Mouse (Mus musculus) lung, postnatal 0 days (tissue): ENCODE data around the gene Nfkb2. TPM values are rescaled to one million over a fixed set of nuclear protein-coding genes. Genes with fewer than 3 reads are reported as not detected.

ENCODE experiments used
- ATAC-seq: fragments of 200-750 bp; cut with Nextera tagmentation; 2 replicates; pipeline ENCODE4 v1.8.0; 2017; ENCODE audit warnings: moderate library complexity
- DNase-seq: peaks from one replicate; pipeline ENCODE4 v3.0.0-alpha.2; 2016; ENCODE audit warnings: low spot score
- H3K27ac ChIP-seq: fragments of 300-500 bp; sonication (generic); 2 replicates; pipeline ENCODE4 v1.5.1; 2014; ENCODE audit warnings: antibody characterized with exemption, mild to moderate bottlenecking, low read length, mixed read lengths
- H3K27me3 ChIP-seq: fragments of 300-500 bp; sonication (generic); replicated peaks from 2 replicates; pipeline ENCODE4 v1.6.1; 2014; ENCODE audit warnings: low read length, mixed read lengths; ENCODE audit not compliant: insufficient read depth
- H3K36me3 ChIP-seq: fragments of 300-500 bp; sonication (generic); 2 replicates; pipeline ENCODE4 v1.6.1; 2014; ENCODE audit warnings: low read length, mixed read lengths; ENCODE audit not compliant: insufficient read depth
- H3K4me1 ChIP-seq: fragments of 300-500 bp; sonication (generic); 2 replicates; pipeline ENCODE4 v1.6.1; 2014; ENCODE audit warnings: antibody characterized with exemption, low read depth, low read length, mixed read lengths; ENCODE audit not compliant: insufficient read depth
- H3K4me2 ChIP-seq: fragments of 300-500 bp; sonication (generic); replicated peaks from 2 replicates; pipeline ENCODE4 v1.6.1; 2014; ENCODE audit warnings: low read depth, mild to moderate bottlenecking, low read length, moderate library complexity, mixed read lengths
- H3K4me3 ChIP-seq: fragments of 300-500 bp; sonication (generic); 2 replicates; pipeline ENCODE4 v1.5.1; 2014; ENCODE audit warnings: low read depth, low read length
- H3K9ac ChIP-seq: fragments of 300-500 bp; sonication (generic); replicated peaks from 2 replicates; pipeline ENCODE4 v1.6.1; 2014; ENCODE audit warnings: low read depth, mild to moderate bottlenecking
- H3K9me3 ChIP-seq: fragments of 300-500 bp; sonication (generic); 2 replicates; pipeline ENCODE4 v1.6.1; 2016; ENCODE audit warnings: low read length, mixed read lengths
- CTCF ChIP-seq: IDR thresholded peaks from 2 replicates; pipeline ENCODE4 v1.5.1; 2016; ENCODE audit warnings: antibody characterized with exemption, mild to moderate bottlenecking
- EP300 ChIP-seq: IDR thresholded peaks from 2 replicates; pipeline ENCODE4 v1.6.1; 2016; ENCODE audit warnings: antibody characterized with exemption, mild to moderate bottlenecking, control low read depth
- WGBS: fragments of 180-500 bp; shearing (Covaris S2); extraction: QIAGEN DNeasy Blood & Tissue Kit; methylation state at CpG from one replicate; pipeline ENCODE4 v1.1.7; 2014; 5-methylcytosine and 5-hydroxymethylcytosine counted together
- polyA plus RNA-seq: library from polyadenylated mRNA; unstranded; fragments of >200 nt; fragmentation: Nextera tagmentation; extraction: Ambion mirVana; gene quantifications from 2 replicates; pipeline ENCODE4 v1.2.1, GENCODE M21; 2015

Gene Nfkb2
- polyA plus RNA-seq, 1 experiment from 2014 or later = 12.5 TPM

DNA sequence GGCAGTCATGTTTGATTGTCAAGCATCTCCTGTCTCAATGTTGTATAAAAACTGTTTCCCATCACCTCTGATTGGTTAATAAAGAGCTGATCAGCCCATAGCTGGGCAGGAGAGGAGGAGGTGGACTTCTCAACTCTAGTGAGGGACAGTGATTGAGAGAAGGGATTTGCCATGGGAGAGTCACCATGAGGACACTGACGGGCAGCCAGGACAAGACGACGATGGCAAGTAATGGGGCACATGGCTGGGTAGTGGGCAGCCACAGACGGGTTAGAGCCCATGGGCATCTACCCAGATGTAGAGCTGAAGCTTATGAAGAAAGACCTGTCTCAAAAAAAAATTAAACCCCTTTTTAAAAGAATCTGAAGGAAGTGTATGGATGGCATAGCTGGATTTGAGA lies 1.6 kb upstream of the Nfkb2 start:
- Histone ChIP-seq H3K27me3 (no peaks in the 10 kb centered on the region), H3K36me3 (no peaks in the 10 kb centered on the region), H3K4me3 (no peak overlapping the region), H3K27ac (no peak overlapping the region), H3K9ac (no peak overlapping the region), H3K4me2 (no peak overlapping the region), H3K9me3 (no peaks in the 10 kb centered on the region), H3K4me1 (no peaks in the 10 kb centered on the region; the same call in 1 of the 2 replicates)
- ATAC-seq (no peak), DNase-seq (no peak)
- 90% methylated on average over 4 of the region's 4 CpGs for WGBS
- no peak for TF ChIP-seq EP300
- no peak for TF ChIP-seq CTCF

DNA sequence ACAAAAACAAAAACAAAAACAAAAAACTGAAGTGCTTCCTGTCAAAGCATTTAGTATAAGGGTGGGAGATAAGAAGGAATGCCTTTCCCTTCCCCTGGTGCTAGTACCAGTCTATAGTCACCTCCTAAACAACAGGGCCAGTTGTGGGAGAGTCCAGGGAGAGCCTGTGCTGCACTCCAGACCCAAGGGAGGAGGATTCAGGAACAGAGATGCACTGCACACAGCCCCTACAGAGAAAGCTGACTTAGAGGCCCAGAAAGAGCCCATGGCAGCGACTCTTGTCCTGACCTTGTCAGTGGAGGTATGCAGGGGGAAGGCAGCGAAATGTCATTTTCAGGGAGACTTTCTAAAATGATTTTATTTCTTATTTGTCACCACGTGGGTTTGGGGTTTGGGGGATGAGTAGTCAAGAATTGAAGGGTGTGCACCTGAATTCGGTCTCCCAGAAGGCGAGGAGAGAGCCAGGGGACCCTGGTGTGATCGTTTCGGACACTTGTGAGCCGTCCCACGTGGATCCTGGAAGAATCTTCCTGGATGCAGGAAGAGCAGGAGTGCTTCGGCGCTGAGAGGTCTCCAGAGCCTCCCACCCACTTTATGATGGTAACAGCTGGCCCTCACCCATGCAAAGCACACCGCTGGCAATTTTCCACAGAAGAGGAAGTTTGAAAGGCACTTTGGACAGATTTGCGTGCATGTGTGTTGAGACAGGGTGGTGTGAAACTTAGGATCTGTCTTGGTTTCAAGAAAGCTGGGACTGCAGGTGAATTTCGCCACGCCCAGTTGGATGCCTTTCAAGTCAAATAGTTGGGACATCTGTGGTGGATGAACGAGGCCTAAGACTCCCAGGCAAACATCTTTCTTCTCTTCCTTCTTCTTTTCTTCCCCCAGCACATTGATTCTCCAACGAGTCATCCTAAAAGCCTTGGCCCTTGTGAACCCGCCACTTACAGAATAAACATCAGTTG lies 587 bp upstream of the Nfkb2 start:
- 45% methylated on average over 18 of the region's 18 CpGs for WGBS
- no peaks in the 10 kb centered on the region; the same call in 1 of the 2 replicates for H3K4me1 ChIP-seq
- H3K27me3 ChIP-seq = no peaks in the 10 kb centered on the region
- peak overlapping the region; percentile 89 for H3K27ac ChIP-seq
- H3K4me2 ChIP-seq = peak overlapping the region; percentile 99
- TF ChIP-seq CTCF (no peak), EP300 (no peak)
- H3K9ac ChIP-seq = no peak overlapping the region
- H3K9me3 ChIP-seq = no peaks in the 10 kb centered on the region
- no peak for ATAC-seq
- H3K4me3 ChIP-seq = peak overlapping the region; percentile 74
- H3K36me3 ChIP-seq = no peaks in the 10 kb centered on the region
- no peak for DNase-seq

DNA sequence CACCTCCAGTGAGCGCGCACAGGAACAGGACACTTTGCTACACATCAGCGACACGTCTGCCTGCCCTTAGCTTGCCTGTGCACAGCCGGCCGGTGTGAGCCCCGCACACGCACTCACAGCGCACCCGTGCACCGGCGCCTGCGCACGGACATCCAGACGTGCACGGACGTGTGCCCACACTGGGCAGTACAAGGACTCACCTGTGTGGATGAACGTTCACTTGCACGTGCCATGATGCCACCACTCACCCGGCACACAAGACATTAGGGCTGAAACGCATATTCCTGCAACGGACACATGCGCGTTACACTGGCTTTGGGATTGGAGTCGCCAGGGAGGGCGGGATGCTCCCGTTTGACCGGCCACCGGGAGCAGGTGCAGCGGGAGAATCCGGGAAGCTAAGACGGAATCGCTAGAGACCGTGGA lies 801 bp downstream of the Nfkb2 start:
- DNase-seq (no peak), ATAC-seq (peak; percentile 26)
- H3K9ac ChIP-seq = peak overlapping the region; percentile 69
- WGBS = under 1% methylated on average over 34 of the region's 34 CpGs
- peaks cover 4% of the 10 kb centered on the region; the same call in 1 of the 2 replicates for H3K36me3 ChIP-seq
- no peak for TF ChIP-seq CTCF
- no peak for TF ChIP-seq EP300
- peaks cover 6% of the 10 kb centered on the region; the same call in 1 of the 2 replicates for H3K4me1 ChIP-seq
- H3K27me3 ChIP-seq = no peaks in the 10 kb centered on the region
- peak overlapping the region; percentile 74 for H3K4me3 ChIP-seq
- H3K4me2 ChIP-seq = peak overlapping the region; percentile 99
- peak overlapping the region; percentile 89 for H3K27ac ChIP-seq
- no peaks in the 10 kb centered on the region for H3K9me3 ChIP-seq

DNA sequence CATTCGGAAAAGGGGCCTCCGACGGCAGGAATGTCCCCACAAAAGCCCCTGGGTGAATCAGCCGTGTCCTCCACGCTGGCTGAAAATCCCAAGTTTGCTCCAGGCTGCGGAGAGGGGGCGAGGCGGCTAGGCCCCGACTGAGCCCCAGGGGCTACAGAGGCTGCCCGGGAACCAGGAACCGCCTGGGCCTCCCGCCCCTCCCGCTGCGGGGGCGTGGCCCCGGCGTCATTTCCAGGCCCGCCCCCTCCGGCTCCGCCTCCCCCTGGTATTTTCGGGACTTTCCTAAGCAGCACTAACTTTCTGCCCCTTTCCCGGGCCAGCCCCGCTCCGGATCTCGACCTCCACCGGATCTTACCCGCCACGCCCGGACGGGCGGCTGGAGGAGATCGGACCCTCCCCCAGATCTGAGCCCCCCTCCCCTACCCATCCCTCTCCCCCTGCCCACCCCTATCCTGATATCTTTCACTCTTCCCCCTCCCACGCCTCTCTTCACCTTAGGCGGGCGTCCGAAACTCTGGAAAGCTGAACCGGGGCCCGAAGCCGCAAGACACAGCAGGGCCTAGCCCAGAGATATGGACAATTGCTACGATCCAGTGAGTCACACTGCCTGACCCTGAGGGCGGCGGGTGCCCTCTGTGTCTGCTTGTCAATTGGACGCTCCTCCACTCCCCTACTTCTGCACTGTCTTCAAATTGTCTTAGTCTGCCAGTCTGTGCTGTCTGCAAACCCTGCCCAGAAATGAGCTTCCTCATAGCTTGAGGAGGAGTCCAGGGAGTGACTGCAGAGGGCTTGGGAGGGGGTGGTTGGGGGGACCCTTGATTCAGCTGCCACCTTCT lies 1.5 kb downstream of the Nfkb2 start:
- no peaks in the 10 kb centered on the region for H3K9me3 ChIP-seq
- peak overlapping the region; percentile 89 for H3K27ac ChIP-seq
- 0% methylated on average over 28 of the region's 43 CpGs for WGBS
- no peaks in the 10 kb centered on the region for H3K27me3 ChIP-seq
- no peak for TF ChIP-seq CTCF
- TF ChIP-seq EP300 = no peak
- DNase-seq = peak; percentile 94
- H3K4me2 ChIP-seq = peak overlapping the region; percentile 99
- peak; percentile 75 for ATAC-seq
- peak overlapping the region; percentile 74 for H3K4me3 ChIP-seq
- peaks cover 9% of the 10 kb centered on the region; the same call in 1 of the 2 replicates for H3K36me3 ChIP-seq
- peak overlapping the region; percentile 69 for H3K9ac ChIP-seq
- H3K4me1 ChIP-seq = peaks cover 6% of the 10 kb centered on the region; the same call in 1 of the 2 replicates

DNA sequence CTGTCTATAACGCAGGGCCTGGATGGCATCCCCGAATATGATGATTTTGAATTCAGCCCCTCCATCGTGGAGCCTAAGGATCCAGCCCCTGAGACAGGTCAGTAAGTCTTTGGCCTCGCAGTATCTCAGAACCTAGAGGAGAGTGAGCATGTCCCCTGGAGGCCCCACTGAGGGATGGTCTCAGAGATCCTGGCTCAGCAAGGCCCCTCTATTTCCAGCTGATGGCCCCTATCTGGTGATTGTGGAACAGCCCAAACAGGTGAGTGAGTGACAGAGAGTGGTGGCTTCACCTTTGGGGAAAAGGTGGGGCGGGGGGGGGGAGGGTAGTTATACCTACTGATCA lies 2.1 kb downstream of the Nfkb2 start:
- DNase-seq (no peak), ATAC-seq (no peak)
- H3K4me2 ChIP-seq = peak overlapping the region; percentile 99
- H3K4me3 ChIP-seq = peak overlapping the region; percentile 74
- H3K27me3 ChIP-seq = no peaks in the 10 kb centered on the region
- TF ChIP-seq CTCF (no peak), EP300 (no peak)
- peaks cover 15% of the 10 kb centered on the region; the same call in 1 of the 2 replicates for H3K36me3 ChIP-seq
- H3K27ac ChIP-seq = peak overlapping the region; percentile 89; the same call in 1 of the 2 replicates
- 56% methylated on average over 5 of the region's 5 CpGs for WGBS
- no peaks in the 10 kb centered on the region for H3K9me3 ChIP-seq
- H3K4me1 ChIP-seq = peaks cover 6% of the 10 kb centered on the region; the same call in 1 of the 2 replicates
- H3K9ac ChIP-seq = peak overlapping the region; percentile 69
